Comparison of ENCODE assay signal across 26 mouse cellular contexts in the genomic region with DNA sequence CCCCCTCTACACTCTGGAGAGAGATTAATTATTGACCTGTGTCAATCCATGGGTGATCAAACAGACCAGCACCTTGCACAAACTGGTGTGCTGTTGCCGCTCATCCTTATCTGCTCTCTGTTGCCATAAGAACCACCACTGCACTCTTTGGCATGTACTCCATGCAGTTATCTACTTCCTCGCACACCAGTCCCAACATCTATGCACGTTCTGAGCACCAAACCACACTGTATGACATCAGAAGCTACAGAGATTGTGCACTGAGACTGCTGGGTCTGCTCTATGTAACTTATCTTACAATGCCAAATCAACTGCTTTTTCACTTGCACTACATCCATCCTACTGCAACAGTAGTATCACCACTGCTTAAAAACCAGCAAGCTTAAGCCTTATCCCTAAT. TPM values are rescaled to one million over a fixed set of nuclear protein-coding genes. Genes with fewer than 3 reads are reported as not detected.
A peak's percentile ranks its signal among the peaks of the same experiment; 100 is the strongest.
DNase-seq lines count a peak whose midpoint lies in the region; ATAC-seq and TF ChIP-seq lines count a peak whose summit lies in the region.
"Had no signal": no experiment of that assay in that cellular context is flagged by ENCODE, and none has a peak within 500 bp of the region (broad histone marks: within the 10 kb centered on the region; RNA-seq: fewer than 3 reads in every experiment).

No protein-coding gene starts in this region.

- WGBS in liver, embryonic 11.5 days = 48% methylated on average over 3 of the region's 3 CpGs
- WGBS in liver, embryonic 14.5 days (ENCODE audit: insufficient replicate concordance) = 20% methylated on average over 3 of the region's 3 CpGs
- 93% methylated on average over 3 of the region's 3 CpGs for WGBS in hindbrain, embryonic 14.5 days

- no peaks in the 10 kb centered on the region for H3K27me3 ChIP-seq in liver, embryonic 11.5 days (replicated peaks; ENCODE audit: control insufficient read depth, insufficient read depth, low read length)
- H3K27me3 ChIP-seq in liver, embryonic 14.5 days (ENCODE audit: control insufficient read depth, insufficient read depth, low read length) = no peaks in the 10 kb centered on the region
- H3K27me3 ChIP-seq in hindbrain, embryonic 14.5 days (ENCODE audit: control insufficient read depth, insufficient read depth, low read length) = no peaks in the 10 kb centered on the region
- H3K27me3 ChIP-seq: CH12.LX; embryonic facial prominence, embryonic 15.5 days; limb, embryonic 15.5 days; midbrain, embryonic 12.5 days had no signal

- H3K4me1 ChIP-seq in liver, embryonic 11.5 days (replicated peaks; ENCODE audit: control insufficient read depth, insufficient read depth, low read length) = peaks cover 6% of the 10 kb centered on the region; the same call in 1 of the 2 replicates
- H3K4me1 ChIP-seq in liver, embryonic 14.5 days (replicated peaks; ENCODE audit: control insufficient read depth in 2 of 2, insufficient read depth in 2 of 2, low read length in 1 of 2) = peaks cover 0 to 4% of the 10 kb centered on the region in 2 experiments; a peak in 2 of 4 replicates
- H3K4me1 ChIP-seq in hindbrain, embryonic 14.5 days (replicated peaks; ENCODE audit: control insufficient read depth, insufficient read depth, low read length) = no peaks in the 10 kb centered on the region
- H3K4me1 ChIP-seq: embryonic facial prominence, embryonic 15.5 days; limb, embryonic 15.5 days; midbrain, embryonic 12.5 days had no signal

- H3K9me3 ChIP-seq in liver, embryonic 11.5 days (ENCODE audit: control insufficient read depth, low read length) = peaks cover 7% of the 10 kb centered on the region; the same call in 1 of the 2 replicates
- H3K9me3 ChIP-seq in liver, embryonic 14.5 days (ENCODE audit: control insufficient read depth, low read length) = no peaks in the 10 kb centered on the region; the same call in 1 of the 2 replicates
- peaks cover 43% of the 10 kb centered on the region for H3K9me3 ChIP-seq in hindbrain, embryonic 14.5 days (ENCODE audit: control insufficient read depth, low read length)
- H3K9me3 ChIP-seq: G1E; limb, embryonic 15.5 days had no signal

- no peak overlapping the region for H3K9ac ChIP-seq in liver, embryonic 11.5 days (ENCODE audit: low read depth, low read length)
- no peak overlapping the region for H3K9ac ChIP-seq in liver, embryonic 14.5 days (replicated peaks)
- H3K9ac ChIP-seq in hindbrain, embryonic 14.5 days = no peak overlapping the region
- H3K9ac ChIP-seq: embryonic facial prominence, embryonic 15.5 days; limb, embryonic 15.5 days; midbrain, embryonic 12.5 days had no signal

- peaks cover 7% of the 10 kb centered on the region; the same call in 1 of the 2 replicates for H3K36me3 ChIP-seq in liver, embryonic 11.5 days (ENCODE audit: control insufficient read depth, insufficient read depth, low read length)
- no peaks in the 10 kb centered on the region for H3K36me3 ChIP-seq in liver, embryonic 14.5 days (replicated peaks; ENCODE audit: control insufficient read depth, insufficient read depth, low read depth)
- no peaks in the 10 kb centered on the region; the same call in 1 of the 2 replicates for H3K36me3 ChIP-seq in hindbrain, embryonic 14.5 days (replicated peaks; ENCODE audit: control insufficient read depth, insufficient read depth)
- H3K36me3 ChIP-seq: G1E had no signal

- intact Hi-C loops in left cerebral cortex, postnatal 25 days (cut with DNase I) = no loop called here

- ATAC-seq in liver, embryonic 11.5 days (replicated peaks; ENCODE audit: low FRiP score) = peak; percentile 89
- peak; percentile 99 for ATAC-seq in common myeloid progenitor, adult 5-6 weeks (replicated peaks; ENCODE audit: low read depth, poor library complexity, severe bottlenecking)
- ATAC-seq in liver, embryonic 14.5 days (ENCODE audit: insufficient read depth) = peak; percentile 85
- ATAC-seq in hindbrain, embryonic 14.5 days (ENCODE audit: low FRiP score) = no peak
- ATAC-seq: forebrain, embryonic 16.5 days; hindbrain, embryonic 16.5 days; lung, postnatal 0 days had no signal

- peak; percentile 75 for TF ChIP-seq EP300 in liver, embryonic 14.5 days (IDR thresholded peaks at IDR 0.05; ENCODE audit: low read depth)

- no peak overlapping the region for H3K27ac ChIP-seq in liver, embryonic 11.5 days (ENCODE audit: low read depth, low read length)
- no peak overlapping the region for H3K27ac ChIP-seq in liver, embryonic 14.5 days
- H3K27ac ChIP-seq in hindbrain, embryonic 14.5 days = no peak overlapping the region
- H3K27ac ChIP-seq: embryonic facial prominence, embryonic 15.5 days; heart, adult 2 months; kidney, postnatal 0 days; limb, embryonic 15.5 days; midbrain, embryonic 12.5 days had no signal

- no peak overlapping the region for H3K4me3 ChIP-seq in liver, embryonic 11.5 days (ENCODE audit: low read depth, low read length)
- no peak overlapping the region for H3K4me3 ChIP-seq in liver, embryonic 14.5 days (ENCODE audit: insufficient read depth in 1 of 2, low read depth in 2 of 2, low read length in 2 of 2)
- H3K4me3 ChIP-seq in hindbrain, embryonic 14.5 days (replicated peaks; ENCODE audit: low read length) = no peak overlapping the region
- H3K4me3 ChIP-seq: embryonic facial prominence, embryonic 15.5 days; heart, adult 2 months; limb, embryonic 15.5 days; midbrain, embryonic 12.5 days had no signal

- no peak for DNase-seq in liver, embryonic 11.5 days (ENCODE audit: low spot score)
- no peak for DNase-seq in liver
- DNase-seq in liver, embryonic 14.5 days (ENCODE audit: low read depth in 3 of 3, low spot score in 3 of 3) = peak in 2 of 3 experiments; percentile 20 to 27
- DNase-seq in hindbrain, embryonic 14.5 days (ENCODE audit: low spot score) = no peak
- DNase-seq in thymus, postnatal 4 days = no peak
- DNase-seq in left cerebral cortex, postnatal 25 days (ENCODE audit: low spot score in 2 of 2) = no peak
- DNase-seq: adrenal gland, adult 2 months; B cell, adult 2 months; cerebellum, adult 2 months; cerebellum, postnatal 36 days; gastrocnemius, postnatal 14 days; heart, adult 2 months; kidney, adult 18-20 months; layer of hippocampus, adult 9-11 months; left cerebral cortex, postnatal 4 days had no signal

- no peak for TF ChIP-seq CTCF in liver, embryonic 14.5 days (IDR thresholded peaks at IDR 0.05; ENCODE audit: low read depth)

- no peak overlapping the region for H3K4me2 ChIP-seq in liver, embryonic 11.5 days
- H3K4me2 ChIP-seq in liver, embryonic 14.5 days (ENCODE audit: low read depth) = no peak overlapping the region
- no peak overlapping the region for H3K4me2 ChIP-seq in hindbrain, embryonic 14.5 days (replicated peaks)
- H3K4me2 ChIP-seq: embryonic facial prominence, embryonic 15.5 days; limb, embryonic 15.5 days; midbrain, embryonic 12.5 days had no signal

RNA-seq across cellular contexts. Expression of a gene that starts 28.4 kb away (rescaled TPM):
- polyA plus RNA-seq in liver, embryonic 11.5 days (2014; fragmentation: Nextera tagmentation; extraction: Ambion mirVana) = 172 and 195 TPM in 2 replicates
- 16.7 and 20.0 TPM in 2 replicates for total RNA-seq in common myeloid progenitor, adult 5-6 weeks (2017)
- polyA plus RNA-seq in liver, embryonic 14.5 days (2012; rRNA removed) = 78.8 and 91.5 TPM in 2 replicates
- polyA plus RNA-seq in liver, embryonic 14.5 days (2014; fragmentation: Nextera tagmentation; extraction: Ambion mirVana) = 42.4 and 43.2 TPM in 2 replicates
- 38.5 and 49.5 TPM in 2 replicates for polyA plus RNA-seq in hindbrain, embryonic 14.5 days (2014; fragmentation: Nextera tagmentation; extraction: Ambion mirVana)
- 10 to 100 TPM; 29.5 to 43.0 TPM for total RNA-seq in left cerebral cortex, postnatal 25 days (2021)
- total RNA-seq: neutrophil, adult 5-6 weeks had no signal
- polyA plus RNA-seq: G1E had no signal

Comparison
In these comparisons a context has a peak if more than half of its experiments do, and no peak if none do; other contexts are left out.
1. DNase-seq: peak in liver, embryonic 14.5 days (2 of 3); none in liver, embryonic 11.5 days (single experiment), liver (single experiment), hindbrain, embryonic 14.5 days (single experiment), thymus, postnatal 4 days (single experiment) and left cerebral cortex, postnatal 25 days (0 of 2).